Mouse (Mus musculus): ENCODE measurements around the gene Vcpkmt.

The Vcpkmt gene

DNA sequence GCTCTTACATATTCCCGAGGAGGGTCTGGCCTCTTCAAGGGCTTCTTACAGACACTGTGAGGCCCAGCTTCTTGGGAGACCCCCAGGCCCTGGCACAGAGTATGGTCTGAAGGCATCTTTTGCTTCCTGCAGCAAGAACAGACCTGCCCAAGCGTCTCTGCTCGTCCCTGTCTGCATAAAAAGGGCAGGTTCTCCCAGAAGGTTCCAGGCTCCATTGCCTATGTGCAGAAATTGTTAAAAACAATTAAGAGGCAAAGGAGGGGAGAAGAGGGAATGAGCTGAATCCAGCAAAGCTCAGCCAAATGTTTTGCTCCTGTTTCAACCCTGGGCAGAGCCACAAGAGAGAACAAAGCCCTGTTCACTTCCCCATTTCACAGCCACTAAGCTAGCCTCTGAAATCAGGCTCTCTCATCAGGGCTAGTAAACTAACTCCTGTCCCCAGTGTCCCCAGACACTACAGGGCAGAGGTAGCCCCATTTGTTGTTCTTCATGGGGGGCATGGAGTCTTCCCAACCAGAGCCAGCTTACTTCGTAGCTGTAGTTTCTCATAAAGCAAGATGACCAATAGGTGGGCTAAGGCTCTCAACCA lies 44.4 kb downstream of the Vcpkmt start:
- DNase-seq (ENCODE audit: low spot score): no peak

GRCm38 (mm10) chr12:69537675-69538361 lies 45.0 kb downstream of the Vcpkmt start:
- DNase-seq (ENCODE audit: low spot score): no peak

DNA sequence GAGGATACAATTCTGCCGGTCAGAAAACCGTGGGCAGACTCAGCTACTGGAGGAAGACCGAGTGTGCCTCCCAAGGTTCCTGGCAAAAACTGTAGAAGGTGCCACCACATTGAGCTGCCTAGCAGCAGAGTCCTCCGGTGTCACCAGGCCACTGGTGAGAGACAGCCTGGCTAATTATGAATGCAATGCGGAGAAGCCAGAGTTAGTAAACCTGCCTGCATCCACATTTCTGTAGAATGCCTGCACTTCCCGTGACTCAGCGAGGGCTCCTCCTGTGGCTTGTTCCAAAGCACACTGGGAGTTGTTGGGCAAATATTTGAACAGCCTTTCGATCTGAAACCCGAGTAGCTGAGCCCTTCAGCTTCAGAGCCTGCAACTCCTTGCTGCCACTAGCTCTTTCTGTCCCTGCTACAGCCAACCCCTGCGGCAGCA lies 45.6 kb downstream of the Vcpkmt start:
- DNase-seq (ENCODE audit: low spot score): peak; percentile 33

- no peak for DNase-seq (ENCODE audit: low spot score)
These were observed 46.1 kb downstream of the Vcpkmt start for GRCm38 (mm10) chr12:69536616-69537242.

DNA sequence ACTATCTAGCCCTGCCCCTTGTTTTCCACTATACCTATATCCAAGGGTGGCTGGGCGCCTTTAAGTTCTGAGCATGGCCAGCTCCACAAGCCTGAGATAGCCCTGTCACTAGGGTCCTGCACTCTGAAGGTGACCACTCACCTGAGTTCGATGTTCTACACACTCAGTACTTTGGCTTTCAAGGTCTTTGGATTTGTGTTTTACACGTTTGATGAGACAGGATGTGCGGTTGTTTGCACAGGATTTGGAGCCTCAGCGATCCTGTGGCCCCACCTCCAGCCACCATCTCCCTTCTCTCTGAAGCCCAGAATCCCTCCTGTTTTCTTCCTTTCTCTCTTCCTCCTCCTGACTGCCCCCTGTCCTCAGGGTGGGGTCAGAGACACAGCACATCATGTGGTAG lies 49.6 kb downstream of the Vcpkmt start:
- no peak for DNase-seq (ENCODE audit: low spot score)

DNA sequence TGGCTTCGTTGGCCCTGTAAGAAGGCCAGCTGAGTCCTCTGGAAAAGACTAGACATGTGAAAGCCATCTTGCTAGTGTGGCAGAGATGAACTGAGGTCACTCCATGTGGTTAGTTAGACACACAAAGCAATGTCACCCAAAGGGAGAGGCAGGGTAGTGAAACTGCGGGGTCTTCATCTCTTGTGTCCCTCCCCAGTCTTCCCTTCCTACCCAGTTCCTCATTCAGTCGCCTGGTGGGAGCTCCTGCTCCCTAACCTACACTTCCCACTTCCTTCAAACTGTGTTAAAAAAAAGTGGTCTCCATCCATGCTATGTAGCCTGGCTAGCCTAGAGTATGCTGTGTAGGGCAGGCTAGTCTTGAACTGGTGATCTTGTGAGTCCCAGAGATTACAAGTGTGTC lies 50.3 kb downstream of the Vcpkmt start:
- no peak for DNase-seq (ENCODE audit: low spot score)

GRCm38 (mm10) chr12:69532091-69532490 lies 50.7 kb downstream of the Vcpkmt start:
- DNase-seq (ENCODE audit: low spot score): no peak

DNA sequence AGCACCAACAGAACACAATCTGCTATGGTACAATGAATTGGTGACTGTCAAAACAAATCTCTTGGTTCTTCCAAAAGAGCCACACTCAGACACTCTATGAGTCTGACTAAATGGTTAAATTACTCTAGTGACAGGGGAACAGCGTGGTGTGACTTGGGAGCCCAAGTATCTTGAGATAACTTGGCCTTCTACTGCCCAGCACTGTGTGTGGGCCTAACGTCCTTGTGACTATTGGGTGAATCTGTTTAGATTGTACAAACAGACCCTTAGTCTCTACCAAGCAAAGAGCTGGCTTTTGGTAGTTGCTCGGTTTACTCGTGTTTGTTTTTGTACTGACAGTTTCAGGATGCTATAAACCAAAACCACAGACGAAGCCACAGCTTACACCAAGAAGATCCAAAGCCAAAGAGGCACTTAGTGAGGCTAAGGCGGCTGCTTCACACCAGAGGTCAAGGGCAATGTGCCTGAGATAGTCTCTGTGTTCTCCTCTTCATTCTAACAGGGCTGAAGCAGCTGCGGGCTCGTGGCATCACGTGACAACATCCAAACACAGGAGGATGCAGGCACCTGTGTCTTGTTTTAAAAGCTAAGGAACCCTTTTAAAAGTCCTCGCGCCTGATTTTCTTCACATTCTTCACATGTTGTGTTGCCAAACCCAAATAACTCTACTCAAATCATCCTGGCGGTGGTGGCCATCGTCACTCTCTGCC lies 53.0 kb downstream of the Vcpkmt start:
- DNase-seq (ENCODE audit: low spot score): no peak

- DNase-seq (ENCODE audit: low spot score): no peak
These were observed 54.4 kb downstream of the Vcpkmt start for GRCm38 (mm10) chr12:69528275-69529032.

All from ovary, postnatal 36 days (tissue).